Mouse (Mus musculus): ENCODE measurements around the gene Cic.
"Not testable (repeated sequence)": the region's sequence is repeated elsewhere in the genome, so short reads cannot be mapped to it uniquely, and the experiment has no call there.

The Cic gene

GRCm38 (mm10) chr7:25244562-25245369, 22.7 kb upstream of the Cic start:
- DNase-seq (ENCODE audit: low spot score), result no peak

GRCm38 (mm10) chr7:25246079-25246758, 21.3 kb upstream of the Cic start:
- DNase-seq (ENCODE audit: low spot score), result no peak

- DNase-seq (ENCODE audit: low spot score), result no peak
Observed at GRCm38 (mm10) chr7:25246759-25247137, 20.8 kb upstream of the Cic start.

GRCm38 (mm10) chr7:25247498-25247897, 20.0 kb upstream of the Cic start:
- no peak for DNase-seq (ENCODE audit: low spot score)

- DNase-seq (ENCODE audit: low spot score), result peak; percentile 48
Observed at GRCm38 (mm10) chr7:25248018-25248647, 19.4 kb upstream of the Cic start.

GRCm38 (mm10) chr7:25248846-25249313, 18.6 kb upstream of the Cic start:
- DNase-seq (ENCODE audit: low spot score), result peak; percentile 56

- peak; percentile 84 for DNase-seq (ENCODE audit: low spot score)
Observed at GRCm38 (mm10) chr7:25249314-25250140, 18.0 kb upstream of the Cic start.

- peak; percentile 95 for DNase-seq (ENCODE audit: low spot score)
Observed at GRCm38 (mm10) chr7:25250141-25250972, 17.1 kb upstream of the Cic start, which contains the start of gene Erf. Gene Erf, minus strand, starts transcription at chr7:25250761.

- peak; percentile 76 for DNase-seq (ENCODE audit: low spot score)
Observed at GRCm38 (mm10) chr7:25251071-25251791, 16.3 kb upstream of the Cic start.

- no peak for DNase-seq (ENCODE audit: low spot score)
Observed at GRCm38 (mm10) chr7:25251822-25252221, 15.7 kb upstream of the Cic start.

- no peak for DNase-seq (ENCODE audit: low spot score)
Observed at GRCm38 (mm10) chr7:25261896-25262295, 5.6 kb upstream of the Cic start.

GRCm38 (mm10) chr7:25263968-25264870, 3.3 kb upstream of the Cic start:
- DNase-seq (ENCODE audit: low spot score), result no peak

- not testable (repeated sequence) for DNase-seq (ENCODE audit: low spot score)
Observed at GRCm38 (mm10) chr7:25265743-25266142, 1.8 kb upstream of the Cic start.

GRCm38 (mm10) chr7:25266180-25266962, 1.1 kb upstream of the Cic start:
- no peak for DNase-seq (ENCODE audit: low spot score)

GRCm38 (mm10) chr7:25267751-25268463, 403 bp downstream of the Cic start:
- DNase-seq (ENCODE audit: low spot score), result peak; percentile 100

GRCm38 (mm10) chr7:25268588-25268987, 1.1 kb downstream of the Cic start:
- DNase-seq (ENCODE audit: low spot score), result no peak

- DNase-seq (ENCODE audit: low spot score), result no peak
Observed at GRCm38 (mm10) chr7:25269029-25269428, 1.5 kb downstream of the Cic start.
